Mouse (Mus musculus): ENCODE measurements around the gene Kl. TPM values are rescaled to one million over a fixed set of nuclear protein-coding genes. Genes with fewer than 3 reads are reported as not detected.
A peak's percentile ranks its signal among the peaks of the same experiment; 100 is the strongest.

Kl gene
- 0.74 TPM in 1 of 2 replicates, not detected in the other for polyA plus RNA-seq (2012; ENCODE audit: insufficient read depth, low replicate concordance)

DNA sequence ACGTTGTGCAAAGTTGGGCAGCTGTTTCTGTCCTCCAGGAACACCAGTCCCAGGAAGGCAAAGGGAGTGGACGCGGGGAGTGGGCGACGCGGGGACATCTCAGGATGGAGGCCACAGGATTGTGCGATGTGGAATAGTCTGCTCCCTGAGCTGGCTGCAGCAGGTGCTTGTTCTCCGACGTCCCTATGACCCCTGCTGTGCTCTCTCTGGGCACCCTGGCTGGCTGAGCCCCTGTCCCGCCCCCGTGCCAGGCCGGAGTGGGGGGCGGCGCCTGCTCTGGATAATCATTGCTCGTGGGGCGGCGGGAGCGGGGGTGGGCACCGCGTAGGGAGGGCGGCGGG, at the start of gene Kl:
Gene Kl, plus strand, starts transcription at position 280 of the 341 bp plus-strand sequence.
- H3K9me3 ChIP-seq = peaks cover 24% of the 10 kb centered on the region
- peak within 1 kb of the TSS; percentile 18 for H3K4me3 ChIP-seq (replicated peaks)
- TF ChIP-seq GATA1 (IDR thresholded peaks at IDR 0.05; ENCODE audit: borderline replicate concordance, low read length) (no peak), FLI1 (IDR thresholded peaks at IDR 0.05; ENCODE audit: low read length) (no peak)
- no peaks in the 10 kb centered on the region for H3K36me3 ChIP-seq (replicated peaks; ENCODE audit: low read length)
- peaks cover 6% of the 10 kb centered on the region; the same call in 1 of the 2 replicates for H3K4me1 ChIP-seq
- H3K27me3 ChIP-seq (replicated peaks) = peaks cover 30% of the 10 kb centered on the region

- H3K4me3 ChIP-seq (replicated peaks) = no peak overlapping the region
- no peaks in the 10 kb centered on the region for H3K4me1 ChIP-seq
- no peak for TF ChIP-seq GATA1 (IDR thresholded peaks at IDR 0.05; ENCODE audit: borderline replicate concordance, low read length)
- no peak for TF ChIP-seq FLI1 (IDR thresholded peaks at IDR 0.05; ENCODE audit: low read length)
- H3K27me3 ChIP-seq (replicated peaks) = no peaks in the 10 kb centered on the region
- H3K9me3 ChIP-seq = peaks cover 26% of the 10 kb centered on the region
- H3K36me3 ChIP-seq (replicated peaks; ENCODE audit: low read length) = no peaks in the 10 kb centered on the region
Measured at GRCm38 (mm10) chr5:150906053-150907040, 46.1 kb upstream of the Kl start.

DNA sequence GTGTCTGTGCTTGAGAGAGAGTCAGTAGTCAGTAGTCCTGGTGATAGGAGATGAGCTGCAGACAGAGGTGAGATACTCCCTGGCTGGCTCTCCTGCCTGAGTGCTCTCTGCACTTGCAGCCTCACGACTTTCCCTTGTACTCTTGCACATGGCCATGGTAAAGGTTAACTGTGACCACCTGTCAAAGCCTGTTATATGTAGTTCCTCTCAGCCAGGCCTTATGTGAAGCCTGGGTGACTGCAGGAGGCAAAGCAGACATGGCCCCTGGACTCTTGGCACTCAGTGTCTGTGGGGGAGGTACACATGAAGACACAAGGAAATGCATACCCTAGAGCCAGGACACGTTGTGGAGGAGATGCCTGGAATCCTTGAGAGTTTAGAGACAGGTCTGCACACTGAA, 40.3 kb upstream of the Kl start:
- Histone ChIP-seq H3K27me3 (replicated peaks) (no peaks in the 10 kb centered on the region), H3K9me3 (peaks cover 10% of the 10 kb centered on the region), H3K36me3 (replicated peaks; ENCODE audit: low read length) (no peaks in the 10 kb centered on the region), H3K4me3 (replicated peaks) (no peak overlapping the region), H3K4me1 (no peaks in the 10 kb centered on the region)
- TF ChIP-seq FLI1 (IDR thresholded peaks at IDR 0.05; ENCODE audit: low read length) (no peak), GATA1 (IDR thresholded peaks at IDR 0.05; ENCODE audit: borderline replicate concordance, low read length) (no peak)

- Histone ChIP-seq H3K4me3 (replicated peaks) (no peak overlapping the region), H3K27me3 (replicated peaks) (no peaks in the 10 kb centered on the region), H3K4me1 (no peaks in the 10 kb centered on the region), H3K36me3 (replicated peaks; ENCODE audit: low read length) (no peaks in the 10 kb centered on the region), H3K9me3 (peaks cover 10% of the 10 kb centered on the region)
- TF ChIP-seq FLI1 (IDR thresholded peaks at IDR 0.05; ENCODE audit: low read length) (no peak), GATA1 (IDR thresholded peaks at IDR 0.05; ENCODE audit: borderline replicate concordance, low read length) (no peak)
Measured at GRCm38 (mm10) chr5:150912656-150913055, 39.8 kb upstream of the Kl start.

GRCm38 (mm10) chr5:150915080-150916055, 37.0 kb upstream of the Kl start:
- no peaks in the 10 kb centered on the region for H3K27me3 ChIP-seq (replicated peaks)
- TF ChIP-seq GATA1 (IDR thresholded peaks at IDR 0.05; ENCODE audit: borderline replicate concordance, low read length) (no peak), FLI1 (IDR thresholded peaks at IDR 0.05; ENCODE audit: low read length) (no peak)
- no peak overlapping the region for H3K4me3 ChIP-seq (replicated peaks)
- H3K9me3 ChIP-seq = peaks cover 5% of the 10 kb centered on the region; the same call in 1 of the 2 replicates
- H3K4me1 ChIP-seq = no peaks in the 10 kb centered on the region
- H3K36me3 ChIP-seq (replicated peaks; ENCODE audit: low read length) = no peaks in the 10 kb centered on the region

- no peaks in the 10 kb centered on the region for H3K4me1 ChIP-seq
- H3K27me3 ChIP-seq (replicated peaks) = no peaks in the 10 kb centered on the region
- H3K36me3 ChIP-seq (replicated peaks; ENCODE audit: low read length) = no peaks in the 10 kb centered on the region
- peaks cover under 1% of the 10 kb centered on the region; the same call in 1 of the 2 replicates for H3K9me3 ChIP-seq
- H3K4me3 ChIP-seq (replicated peaks) = no peak overlapping the region
- TF ChIP-seq FLI1 (IDR thresholded peaks at IDR 0.05; ENCODE audit: low read length) = no peak
- TF ChIP-seq GATA1 (IDR thresholded peaks at IDR 0.05; ENCODE audit: borderline replicate concordance, low read length) = no peak
Measured at GRCm38 (mm10) chr5:150917131-150917858, 35.1 kb upstream of the Kl start.

- Histone ChIP-seq H3K4me1 (no peaks in the 10 kb centered on the region), H3K27me3 (replicated peaks) (no peaks in the 10 kb centered on the region), H3K4me3 (replicated peaks) (no peak overlapping the region), H3K9me3 (no peaks in the 10 kb centered on the region; the same call in 1 of the 2 replicates), H3K36me3 (replicated peaks; ENCODE audit: low read length) (no peaks in the 10 kb centered on the region)
- no peak for TF ChIP-seq GATA1 (IDR thresholded peaks at IDR 0.05; ENCODE audit: borderline replicate concordance, low read length)
- no peak for TF ChIP-seq FLI1 (IDR thresholded peaks at IDR 0.05; ENCODE audit: low read length)
Measured at GRCm38 (mm10) chr5:150918599-150918998, 33.8 kb upstream of the Kl start.

- Histone ChIP-seq H3K4me3 (replicated peaks) (no peak overlapping the region), H3K36me3 (replicated peaks; ENCODE audit: low read length) (no peaks in the 10 kb centered on the region), H3K9me3 (no peaks in the 10 kb centered on the region; the same call in 1 of the 2 replicates), H3K27me3 (replicated peaks) (no peaks in the 10 kb centered on the region), H3K4me1 (no peaks in the 10 kb centered on the region)
- no peak for TF ChIP-seq FLI1 (IDR thresholded peaks at IDR 0.05; ENCODE audit: low read length)
- TF ChIP-seq GATA1 (IDR thresholded peaks at IDR 0.05; ENCODE audit: borderline replicate concordance, low read length) = no peak
Measured at GRCm38 (mm10) chr5:150919269-150919668, 33.1 kb upstream of the Kl start.

DNA sequence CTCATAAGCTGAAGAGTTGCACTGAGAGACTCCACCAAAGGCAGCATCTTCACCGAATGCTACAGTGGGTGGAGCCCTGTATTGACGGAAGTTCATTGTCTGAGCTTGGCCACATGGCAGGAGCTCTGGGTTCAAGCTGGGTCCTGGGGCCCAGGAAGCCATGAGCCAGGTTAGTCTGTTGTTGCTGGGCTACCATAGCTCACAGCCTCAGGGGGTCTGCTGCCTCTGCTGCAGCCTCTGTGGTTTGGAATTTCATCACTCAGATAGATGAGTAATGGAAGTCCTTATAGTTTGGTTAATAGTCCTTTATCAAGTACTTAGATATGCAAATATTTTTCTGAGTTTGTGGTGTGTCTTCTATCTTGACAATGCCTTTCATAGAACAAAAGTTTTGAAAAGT, 32.4 kb upstream of the Kl start:
- Histone ChIP-seq H3K4me1 (no peaks in the 10 kb centered on the region), H3K4me3 (replicated peaks) (no peak overlapping the region), H3K9me3 (peaks cover 7% of the 10 kb centered on the region), H3K27me3 (replicated peaks) (no peaks in the 10 kb centered on the region), H3K36me3 (replicated peaks; ENCODE audit: low read length) (no peaks in the 10 kb centered on the region)
- TF ChIP-seq FLI1 (IDR thresholded peaks at IDR 0.05; ENCODE audit: low read length) = no peak

Measured in megakaryocyte, embryonic 14.5 days (primary cell).